Mouse (Mus musculus) kidney, adult 18-20 months (tissue): ENCODE data around the gene Abcd3.

ENCODE experiments used
- DNase-seq: peaks from one replicate; pipeline ENCODE4 v3.0.0; 2021

The Abcd3 gene

GRCm38 (mm10) chr3:121814877-121815548 lies at the start of gene Abcd3:
TSS of gene Abcd3 (minus strand) at chr3:121815302.
- DNase-seq = peak; percentile 93

GRCm38 (mm10) chr3:121859142-121859541 lies 44.0 kb upstream of the Abcd3 start:
- no peak for DNase-seq

- DNase-seq = no peak
These were observed 41.0 kb upstream of the Abcd3 start for GRCm38 (mm10) chr3:121856131-121856530.

- DNase-seq = peak; percentile 59
These were observed 38.8 kb upstream of the Abcd3 start for GRCm38 (mm10) chr3:121853781-121854520.

GRCm38 (mm10) chr3:121852074-121852826 lies 37.1 kb upstream of the Abcd3 start:
- peak; percentile 77 for DNase-seq

- DNase-seq = no peak
These were observed 35.9 kb upstream of the Abcd3 start for GRCm38 (mm10) chr3:121851006-121851405.

- DNase-seq = no peak
These were observed 35.3 kb upstream of the Abcd3 start for GRCm38 (mm10) chr3:121850381-121850780.

GRCm38 (mm10) chr3:121847296-121847695 lies 32.2 kb upstream of the Abcd3 start:
- no peak for DNase-seq

GRCm38 (mm10) chr3:121844658-121845057 lies 29.6 kb upstream of the Abcd3 start:
- DNase-seq = no peak

GRCm38 (mm10) chr3:121844013-121844412 lies 28.9 kb upstream of the Abcd3 start:
- no peak for DNase-seq

GRCm38 (mm10) chr3:121843254-121843653 lies 28.2 kb upstream of the Abcd3 start:
- no peak for DNase-seq

GRCm38 (mm10) chr3:121842306-121842860 lies 27.3 kb upstream of the Abcd3 start:
- no peak for DNase-seq

- no peak for DNase-seq
These were observed 26.4 kb upstream of the Abcd3 start for GRCm38 (mm10) chr3:121841412-121842014.

- DNase-seq = peak; percentile 28
These were observed 25.2 kb upstream of the Abcd3 start for GRCm38 (mm10) chr3:121840351-121840750.

GRCm38 (mm10) chr3:121834732-121835131 lies 19.6 kb upstream of the Abcd3 start:
- DNase-seq = no peak

GRCm38 (mm10) chr3:121834250-121834649 lies 19.1 kb upstream of the Abcd3 start:
- no peak for DNase-seq

- DNase-seq = no peak
These were observed 10.0 kb upstream of the Abcd3 start for GRCm38 (mm10) chr3:121825092-121825491.

- no peak for DNase-seq
These were observed 9.2 kb upstream of the Abcd3 start for GRCm38 (mm10) chr3:121824319-121824718.

GRCm38 (mm10) chr3:121822643-121823042 lies 7.5 kb upstream of the Abcd3 start:
- no peak for DNase-seq

GRCm38 (mm10) chr3:121821559-121822143 lies 6.5 kb upstream of the Abcd3 start:
- no peak for DNase-seq

GRCm38 (mm10) chr3:121819693-121820200 lies 4.6 kb upstream of the Abcd3 start:
- DNase-seq = no peak

- no peak for DNase-seq
These were observed 3.8 kb upstream of the Abcd3 start for GRCm38 (mm10) chr3:121818736-121819396.
